Mouse (Mus musculus) MEL (cell line): Measurements from ENCODE around the gene Smug1. TPM values are rescaled to one million over a fixed set of nuclear protein-coding genes. Genes with fewer than 3 reads are reported as not detected.
A peak's percentile ranks its signal among the peaks of the same experiment; 100 is the strongest.

Experiments
- DNase-seq: peaks from one replicate; pipeline ENCODE4 v3.0.0; 2011; ENCODE audit warnings: low read depth, low spot score
- H3K27ac ChIP-seq: 2 replicates; pipeline ENCODE4 v1.5.1; 2012; ENCODE audit warnings: low read depth, mild to moderate bottlenecking, control low read depth, low read length, moderate library complexity; ENCODE audit not compliant: control insufficient read depth
- H3K27me3 ChIP-seq, 2 experiments: fragments of 150-350 bp in 1 of 2; sonication (generic) in 1 of 2; 2 replicates each; pipeline ENCODE4 v1.6.1; 2012; ENCODE audit warnings: low read length in 2 of 2, mild to moderate bottlenecking in 2 of 2, improper control_type of control experiment in 1 of 2, moderate library complexity in 1 of 2; ENCODE audit not compliant: insufficient read depth in 2 of 2, control insufficient read depth in 1 of 2
- H3K36me3 ChIP-seq, 2 experiments: 2 replicates each; pipeline ENCODE4 v1.6.1; 2012 to 2014; ENCODE audit warnings: low read length in 2 of 2, improper control_type of control experiment in 1 of 2, inconsistent platforms in 1 of 2, mild to moderate bottlenecking in 1 of 2; ENCODE audit not compliant: insufficient read depth in 2 of 2, control insufficient read depth in 1 of 2
- H3K4me1 ChIP-seq, 2 experiments: fragments of 150-350 bp in 1 of 2; sonication (generic) in 1 of 2; 2 replicates each; pipeline ENCODE4 v1.6.1; 2012; ENCODE audit warnings: low read length in 2 of 2, improper control_type of control experiment in 1 of 2, mild to moderate bottlenecking in 1 of 2; ENCODE audit not compliant: insufficient read depth in 2 of 2, control insufficient read depth in 1 of 2
- H3K4me3 ChIP-seq, 2 experiments: fragments of 150-350 bp in 1 of 2; sonication (generic) in 1 of 2; 2 replicates each; pipeline ENCODE4 v1.5.1; 2012; ENCODE audit warnings: low read depth in 2 of 2, low read length in 2 of 2, mild to moderate bottlenecking in 2 of 2, moderate library complexity in 2 of 2, control low read depth in 1 of 2, improper control_type of control experiment in 1 of 2; ENCODE audit not compliant: control insufficient read depth in 1 of 2, insufficient read depth in 1 of 2
- H3K79me2 ChIP-seq: 2 replicates; pipeline ENCODE4 v1.6.1; 2012; ENCODE audit warnings: mild to moderate bottlenecking, low read length, moderate library complexity; ENCODE audit not compliant: control insufficient read depth, poor library complexity, insufficient read depth
- H3K9ac ChIP-seq: 2 replicates; pipeline ENCODE4 v1.6.1; 2012; ENCODE audit warnings: low read depth, mild to moderate bottlenecking, control low read depth, low read length, moderate library complexity; ENCODE audit not compliant: control insufficient read depth, poor library complexity, severe bottlenecking
- H3K9me3 ChIP-seq: fragments of 150-350 bp; sonication (generic); replicated peaks from 2 replicates; pipeline ENCODE4 v1.6.1; 2012; ENCODE audit warnings: mild to moderate bottlenecking, low read length, improper control_type of control experiment, moderate library complexity; ENCODE audit not compliant: insufficient read depth
- CHD2 ChIP-seq: IDR thresholded peaks from 2 replicates; pipeline ENCODE4 v1.6.1; 2011; ENCODE audit warnings: low read length, improper control_type of control experiment
- CTCF ChIP-seq, 3 experiments: IDR thresholded peaks in 2 of 3; conservative IDR thresholded peaks in 1 of 3; 2 replicates each; pipeline ENCODE4 v1.5.1; 2011 to 2012; ENCODE audit warnings: low read length in 3 of 3, low read depth in 2 of 3, mild to moderate bottlenecking in 2 of 3, improper control_type of control experiment in 1 of 3, inconsistent platforms in 1 of 3, mixed read lengths in 1 of 3, moderate library complexity in 1 of 3; ENCODE audit not compliant: control insufficient read depth in 1 of 3, insufficient read depth in 1 of 3, poor library complexity in 1 of 3, severe bottlenecking in 1 of 3
- EP300 ChIP-seq, 2 experiments: IDR thresholded peaks; 2 replicates each; pipeline ENCODE4 v1.6.1; 2011; ENCODE audit warnings: improper control_type of control experiment in 2 of 2, low read length in 2 of 2, low read depth in 1 of 2, mild to moderate bottlenecking in 1 of 2
- ETS1 ChIP-seq: IDR thresholded peaks from 2 replicates; pipeline ENCODE4 v1.6.1; 2012; ENCODE audit warnings: low read depth, mild to moderate bottlenecking, inconsistent platforms, low read length, improper control_type of control experiment, moderate library complexity
- GATA1 ChIP-seq: IDR thresholded peaks from 2 replicates; pipeline ENCODE4 v1.6.1; 2011; ENCODE audit warnings: low read depth, low read length, improper control_type of control experiment
- KAT2A ChIP-seq: conservative IDR thresholded peaks from 2 replicates; pipeline ENCODE4 v1.6.1; 2012; ENCODE audit warnings: low read depth, low read length, improper control_type of control experiment, inconsistent platforms
- MEF2A ChIP-seq: IDR thresholded peaks from 2 replicates; pipeline ENCODE4 v1.6.1; 2014; ENCODE audit warnings: low read depth, mild to moderate bottlenecking, inconsistent platforms, low read length, improper control_type of control experiment; ENCODE audit not compliant: poor library complexity, insufficient replicate concordance, severe bottlenecking; ENCODE audit errors: extremely low read depth
- POLR2A ChIP-seq, 2 experiments: IDR thresholded peaks; 2 replicates each; pipeline ENCODE4 v1.6.1; 2011 to 2012; ENCODE audit warnings: low read length in 2 of 2, mild to moderate bottlenecking in 2 of 2, control low read depth in 1 of 2, improper control_type of control experiment in 1 of 2, low read depth in 1 of 2, moderate library complexity in 1 of 2; ENCODE audit not compliant: control insufficient read depth in 1 of 2, insufficient read depth in 1 of 2, poor library complexity in 1 of 2
- RAD21 ChIP-seq: IDR thresholded peaks from 2 replicates; pipeline ENCODE4 v1.6.1; 2011; ENCODE audit warnings: mild to moderate bottlenecking, low read depth, low read length, improper control_type of control experiment
- SMC3 ChIP-seq: IDR thresholded peaks from 2 replicates; pipeline ENCODE4 v1.6.1; 2011; ENCODE audit warnings: low read depth, low read length, improper control_type of control experiment
- TAL1 ChIP-seq: IDR thresholded peaks from 2 replicates; pipeline ENCODE4 v1.6.1; 2012; ENCODE audit warnings: mild to moderate bottlenecking, inconsistent platforms, low read length, moderate library complexity, mixed read lengths
- USF1 ChIP-seq: IDR thresholded peaks from 2 replicates; pipeline ENCODE4 v1.6.1; 2014; ENCODE audit warnings: low read depth, mild to moderate bottlenecking, inconsistent platforms, low read length, improper control_type of control experiment, moderate library complexity
- ZKSCAN1 ChIP-seq: IDR thresholded peaks from 2 replicates; pipeline ENCODE4 v1.6.1; 2012; ENCODE audit warnings: low read depth, mild to moderate bottlenecking, inconsistent platforms, low read length, improper control_type of control experiment, moderate library complexity
- ZMIZ1 ChIP-seq: IDR thresholded peaks from 2 replicates; pipeline ENCODE4 v1.6.1; 2012; ENCODE audit warnings: low read depth, mild to moderate bottlenecking, inconsistent platforms, low read length, improper control_type of control experiment, moderate library complexity
- polyA plus RNA-seq, 2 experiments: library from polyadenylated mRNA; stranded (reverse) in 1 of 2; unstranded in 1 of 2; fragments of >175 nt in 1 of 2; fragments of >200 nt in 1 of 2; gene quantifications; 2 replicates each; pipeline versions ENCODE4 v1.2.1 to v1.2.4; 2012; ENCODE audit warnings: low replicate concordance in 2 of 2, low read depth in 1 of 2; ENCODE audit not compliant: insufficient read length in 2 of 2, insufficient read depth in 1 of 2, missing spikeins in 1 of 2
- total RNA-seq: library from RNA; depleted of rRNA; stranded (reverse); fragments of 300-350 nt; gene quantifications from 2 replicates; pipeline ENCODE4 v1.2.3, GENCODE M21; 2012

The Smug1 gene
- total and polyA plus RNA-seq, 3 experiments: 4.6 to 5.2 TPM; not detected in 1

- Histone ChIP-seq H3K79me2 (no peaks in the 10 kb centered on the region), H3K4me3 (no peak overlapping the region), H3K4me1 (peaks cover 2 to 13% of the 10 kb centered on the region in 2 experiments; a peak in 3 of 4 replicates), H3K36me3 (peaks cover 0 to 8% of the 10 kb centered on the region in 2 experiments; a peak in 1 of 4 replicates), H3K27me3 (peaks cover 16 to 26% of the 10 kb centered on the region in 2 experiments), H3K9ac (no peak overlapping the region), H3K9me3 (no peaks in the 10 kb centered on the region), H3K27ac (no peak overlapping the region)
- TF ChIP-seq SMC3 (peak; percentile 45; the same call in 1 of the 2 replicates), CTCF (IDR thresholded peaks at IDR 0.05 in 2 of 3, conservative IDR thresholded peaks at IDR 0.05 in 1 of 3; ENCODE audit: control insufficient read depth in 1 of 3, insufficient read depth in 1 of 3, low read depth in 2 of 3, low read length in 3 of 3, poor library complexity in 1 of 3, severe bottlenecking in 1 of 3) (peak in 1 of 3 experiments; percentile 27; a peak in 2 of 6 replicates), ZMIZ1 (no peak), ETS1 (no peak), KAT2A (no peak), RAD21 (peak; percentile 14)
- DNase-seq: no peak
Measured at GRCm38 (mm10) chr15:103121416-103121815, 45.5 kb downstream of the Smug1 start.

DNA sequence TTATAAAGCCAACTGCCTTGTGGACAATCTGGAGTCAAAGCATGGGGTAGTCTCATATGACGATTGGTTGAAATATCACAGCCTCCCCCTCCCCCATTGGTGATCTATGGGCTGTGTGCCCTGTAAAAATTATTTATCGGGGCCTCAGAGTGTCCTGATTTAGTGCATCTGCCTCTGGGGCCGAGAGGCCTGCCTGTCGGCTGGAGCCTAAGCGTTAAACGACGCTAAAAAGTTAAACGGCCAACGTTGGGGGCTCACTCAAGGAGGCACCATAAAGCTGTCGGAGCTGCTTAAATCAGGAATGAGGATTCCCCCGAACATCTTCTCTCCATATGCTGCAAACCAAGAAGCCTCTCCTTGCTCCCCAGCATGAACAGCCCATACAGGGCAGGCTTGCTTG is 46.3 kb downstream of the Smug1 start:
- DNase-seq: no peak
- peaks cover 19 to 33% of the 10 kb centered on the region in 2 experiments for H3K27me3 ChIP-seq
- H3K79me2 ChIP-seq: no peaks in the 10 kb centered on the region
- H3K9ac ChIP-seq: no peak overlapping the region
- peaks cover 0 to 1% of the 10 kb centered on the region in 2 experiments; a peak in 1 of 4 replicates for H3K36me3 ChIP-seq
- H3K9me3 ChIP-seq: no peaks in the 10 kb centered on the region
- TF ChIP-seq EP300 (IDR thresholded peaks at IDR 0.05; ENCODE audit: low read depth in 1 of 2, low read length in 2 of 2) (no peak), ZKSCAN1 (no peak), CHD2 (no peak)
- TF ChIP-seq, all 39 proteins: peak for 0
- Histone ChIP-seq H3K4me1 (peaks cover 0 to 5% of the 10 kb centered on the region in 2 experiments; a peak in 2 of 4 replicates), H3K4me3 (no peak overlapping the region), H3K27ac (no peak overlapping the region)

GRCm38 (mm10) chr15:103115726-103116125 is 51.2 kb downstream of the Smug1 start:
- Histone ChIP-seq H3K27me3 (peaks cover 19 to 24% of the 10 kb centered on the region in 2 experiments), H3K9me3 (no peaks in the 10 kb centered on the region), H3K27ac (no peak overlapping the region)

More at GRCm38 (mm10) chr15:103115726-103116125, 51.2 kb downstream of the Smug1 start:
- H3K36me3 ChIP-seq: no peaks in the 10 kb centered on the region
- no peak for TF ChIP-seq POLR2A (IDR thresholded peaks at IDR 0.05; ENCODE audit: control insufficient read depth in 1 of 2, insufficient read depth in 1 of 2, low read depth in 1 of 2, low read length in 2 of 2, poor library complexity in 1 of 2)
- no peak for TF ChIP-seq MEF2A
- no peak for TF ChIP-seq USF1
- no peak for TF ChIP-seq TAL1
- no peak for TF ChIP-seq GATA1
- no peak for DNase-seq
- H3K4me1 ChIP-seq: no peaks in the 10 kb centered on the region
- no peak overlapping the region for H3K4me3 ChIP-seq
- H3K9ac ChIP-seq: no peak overlapping the region
- H3K79me2 ChIP-seq: no peaks in the 10 kb centered on the region
